Mouse (Mus musculus) CD8-positive naive resting alpha-beta T cell, adult 2 months (primary cell): ENCODE results near the gene Hc.

ENCODE experiments used
- DNase-seq, 2 experiments: peaks; one replicate each; pipeline ENCODE4 v3.0.0; 2022; ENCODE audit warnings: low read depth in 2 of 2, low spot score in 2 of 2

Gene Hc

DNA sequence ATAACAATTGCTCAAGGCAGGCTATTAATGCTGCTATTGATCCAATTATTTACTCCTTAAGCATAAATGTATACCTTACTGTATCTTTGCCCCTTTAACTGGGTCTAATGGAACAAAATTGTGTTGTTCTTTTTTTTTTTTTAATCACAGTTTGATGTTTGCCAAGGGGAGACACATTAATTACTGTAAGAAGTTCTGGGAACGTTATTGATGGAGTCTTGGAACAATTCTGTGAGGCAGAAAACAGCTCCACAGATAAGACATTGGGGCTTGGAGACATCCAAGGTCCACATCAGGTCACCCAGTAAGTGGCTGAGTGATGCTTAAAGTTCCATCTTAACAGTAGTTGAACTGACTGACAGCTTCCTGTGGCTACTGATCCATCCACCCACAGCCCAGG, 103.8 kb downstream of the Hc start:
- no peak for DNase-seq

- no peak for DNase-seq
Observed at GRCm38 (mm10) chr2:34956941-34957340, 104.3 kb downstream of the Hc start.

DNA sequence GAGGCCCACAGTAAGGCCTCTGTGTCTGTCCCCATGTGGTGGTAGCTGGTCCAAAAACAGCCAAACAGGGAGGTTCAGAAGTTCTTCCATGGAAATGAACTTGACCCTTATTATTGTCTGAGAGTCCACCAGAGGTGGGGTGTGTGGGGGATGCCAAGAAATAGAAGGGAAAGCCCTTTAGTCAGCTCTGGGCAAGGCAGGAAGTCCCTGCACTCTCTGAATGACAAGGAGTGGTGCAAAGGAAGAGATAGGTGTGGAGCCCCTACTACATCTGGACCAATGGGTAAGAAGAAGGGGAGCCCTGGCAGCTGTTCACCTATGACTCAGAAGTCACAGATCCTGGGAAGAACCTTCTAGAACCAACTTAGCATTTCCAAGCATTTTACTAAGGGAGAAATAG, 106.9 kb downstream of the Hc start:
- DNase-seq = no peak

- no peak for DNase-seq
Observed at GRCm38 (mm10) chr2:34953547-34954116, 107.6 kb downstream of the Hc start.

DNA sequence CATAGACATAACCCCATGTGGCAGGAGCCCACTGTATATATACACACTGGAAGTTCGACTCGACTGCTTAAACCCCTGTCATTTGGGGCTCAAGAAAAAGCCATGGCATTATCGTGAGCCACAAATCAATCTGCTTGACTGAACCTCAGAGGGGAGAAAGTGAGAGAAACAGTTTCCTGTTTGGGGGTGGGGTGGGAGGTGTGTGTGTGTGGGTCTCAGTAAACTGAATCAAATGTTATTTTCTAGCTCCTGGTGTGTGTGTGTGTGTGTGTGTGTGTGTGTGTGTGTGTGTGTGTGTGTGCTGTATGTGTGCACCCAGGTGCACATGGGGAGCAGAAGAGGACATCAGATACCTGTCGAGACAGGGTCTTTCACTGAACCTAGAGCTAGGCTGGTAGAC, 108.2 kb downstream of the Hc start:
- DNase-seq = no peak

GRCm38 (mm10) chr2:34951469-34951868, 109.8 kb downstream of the Hc start:
- no peak for DNase-seq

- DNase-seq = no peak
Observed at GRCm38 (mm10) chr2:34948622-34949021, 112.6 kb downstream of the Hc start.

DNA sequence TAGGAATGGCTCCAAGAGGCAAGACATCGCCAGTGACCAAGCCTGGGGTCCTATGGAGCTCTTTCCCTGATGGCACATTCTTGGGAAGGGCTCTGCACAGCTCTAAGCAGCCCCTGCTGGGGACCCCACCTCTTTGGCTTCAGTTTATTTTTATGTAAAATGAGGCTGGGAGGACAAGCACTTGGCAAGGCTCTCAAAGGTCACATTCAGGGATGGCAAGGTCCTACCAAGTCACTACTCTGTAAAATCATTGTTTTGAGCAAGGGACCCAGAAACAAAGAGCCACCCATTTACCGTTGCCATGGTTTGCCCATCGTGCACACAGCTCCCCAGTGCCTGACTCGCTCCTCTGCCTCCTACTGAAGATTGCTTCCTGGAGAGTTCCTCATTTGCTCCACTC, 115.2 kb downstream of the Hc start:
- DNase-seq = no peak

DNA sequence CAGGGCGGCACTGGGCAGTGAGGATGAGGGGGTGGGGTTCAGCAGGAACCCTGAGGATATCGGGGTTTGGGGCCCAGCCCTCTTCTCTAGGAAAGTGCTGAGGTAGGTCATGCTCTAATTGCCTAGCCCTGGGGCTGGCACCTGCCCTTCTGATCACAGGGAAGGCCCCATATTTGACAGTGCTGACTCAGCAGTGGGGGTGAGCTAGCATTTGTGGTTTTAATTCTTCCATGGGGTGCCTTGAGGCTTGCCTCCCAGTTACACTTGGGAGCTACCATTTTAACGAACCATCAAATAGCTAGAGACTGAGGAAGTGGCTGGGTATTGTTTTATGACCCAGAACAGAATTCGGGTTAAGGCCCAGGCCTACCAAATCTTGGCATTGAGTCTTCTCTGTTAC, 115.7 kb downstream of the Hc start:
- DNase-seq = no peak

DNA sequence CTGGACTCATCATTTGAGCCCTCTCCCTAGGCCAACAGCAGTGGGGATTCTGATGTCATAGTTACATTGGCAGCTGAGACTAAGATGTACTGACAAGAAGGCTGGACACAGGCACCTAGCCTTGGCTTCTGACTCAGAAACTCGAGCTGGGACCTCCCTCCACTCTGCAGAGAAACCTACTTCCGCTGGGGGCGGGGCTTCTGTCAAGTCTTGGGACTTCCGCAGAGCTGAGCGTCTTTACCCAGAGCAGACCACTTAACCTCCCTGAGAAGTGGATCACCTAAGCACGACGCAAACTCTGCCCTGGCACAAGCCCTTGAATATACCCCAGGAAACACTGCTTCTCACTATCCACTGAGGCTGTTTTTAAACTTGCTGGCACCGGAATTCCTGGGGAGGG, 116.5 kb downstream of the Hc start:
- DNase-seq = peak; percentile 70 to 83

- no peak for DNase-seq
Observed at GRCm38 (mm10) chr2:34943556-34944120, 117.6 kb downstream of the Hc start.

- DNase-seq = no peak
Observed at GRCm38 (mm10) chr2:34941061-34941675, 120.1 kb downstream of the Hc start.

GRCm38 (mm10) chr2:34940246-34940645, 121.0 kb downstream of the Hc start:
- no peak for DNase-seq

GRCm38 (mm10) chr2:34938269-34939208, 122.7 kb downstream of the Hc start:
- DNase-seq = no peak

DNA sequence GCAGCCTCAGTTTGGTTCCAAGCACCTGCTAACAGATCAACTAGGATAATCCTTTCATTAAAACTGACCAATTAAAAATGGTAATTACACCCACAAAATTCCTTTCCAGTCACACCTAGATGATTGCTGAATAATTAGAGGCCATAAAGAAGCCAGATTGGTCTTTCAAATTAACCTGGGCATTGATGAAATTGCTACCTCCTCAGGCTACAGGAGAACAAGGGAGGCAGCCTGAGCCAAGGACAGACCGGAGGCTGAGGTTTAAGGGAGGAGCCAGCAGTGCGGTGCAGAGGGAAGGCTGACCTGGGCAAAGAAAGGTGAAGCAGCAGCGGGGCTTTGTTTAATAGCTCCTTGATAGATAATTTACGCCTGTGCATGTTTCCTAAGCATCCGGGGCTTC, 123.8 kb downstream of the Hc start:
- no peak for DNase-seq
